Mouse (Mus musculus) small intestine, adult 2 months (tissue): ENCODE data around the gene Sult1a1.

Source experiments
- CTCF ChIP-seq: fragments of 200-500 bp; IDR thresholded peaks from 2 replicates; pipeline ENCODE4 v1.5.1; 2012; ENCODE audit warnings: low read depth, mild to moderate bottlenecking, control low read depth, inconsistent platforms, low read length, moderate library complexity, mixed read lengths; ENCODE audit not compliant: insufficient replicate concordance, insufficient read length; ENCODE audit errors: extremely low read depth
- POLR2A ChIP-seq: fragments of 200-500 bp; IDR thresholded peaks from 2 replicates; pipeline ENCODE4 v1.6.1; 2012; ENCODE audit warnings: low read depth, mild to moderate bottlenecking, control low read depth, inconsistent platforms, low read length, moderate library complexity

GRCm38 (mm10) chr7:126649231-126650051, 26.8 kb downstream of the Sult1a1 start, which contains the start of gene Sgf29:
- TF ChIP-seq CTCF (no peak), POLR2A (peak; percentile 92)
